Mouse (Mus musculus) stomach, postnatal 0 days (tissue): Measurements from ENCODE around the gene Ppox.

Experiments used
- CTCF ChIP-seq: IDR thresholded peaks from 2 replicates; pipeline ENCODE4 v1.5.1; 2016; ENCODE audit warnings: antibody characterized with exemption, low read depth, mild to moderate bottlenecking, moderate library complexity
- EP300 ChIP-seq: optimal IDR thresholded peaks from 2 replicates; pipeline ENCODE3; 2016; ENCODE audit warnings: antibody characterized with exemption

- TF ChIP-seq EP300 (no peak), CTCF (no peak)
Measured at GRCm38 (mm10) chr1:171309321-171309720, 28.3 kb upstream of the Ppox start.
